Mouse (Mus musculus): ENCODE results near the gene Lonrf2.

GRCm38 (mm10) chr1:38881366-38881765 lies 44.9 kb upstream of the Lonrf2 start:
- TF ChIP-seq CTCF (IDR thresholded peaks at IDR 0.05; ENCODE audit: low read depth, low read length) (no peak), POLR2A (IDR thresholded peaks at IDR 0.05; ENCODE audit: extremely low read depth, insufficient read depth, low read length) (no peak)
